Mouse (Mus musculus) embryonic facial prominence, embryonic 11.5 days (tissue): ENCODE results near the gene Exoc6. TPM values are rescaled to one million over a fixed set of nuclear protein-coding genes. Genes with fewer than 3 reads are reported as not detected.

Source experiments
- ATAC-seq: fragments of 200-750 bp; cut with Nextera tagmentation; replicated peaks from 2 replicates; pipeline ENCODE4 v1.8.0; 2017; ENCODE audit warnings: low read depth; ENCODE audit not compliant: insufficient number of reproducible peaks, low FRiP score, low TSS enrichment
- DNase-seq: peaks from one replicate; pipeline ENCODE4 v3.0.0-alpha.2; 2015; ENCODE audit warnings: low spot score
- H3K27ac ChIP-seq: fragments of 300-500 bp; sonication (generic); replicated peaks from 2 replicates; pipeline ENCODE4 v1.5.1; 2014; ENCODE audit warnings: mild to moderate bottlenecking, low read depth, low read length, control low read depth
- H3K27me3 ChIP-seq: fragments of 300-500 bp; sonication (generic); 2 replicates; pipeline ENCODE4 v1.6.1; 2014; ENCODE audit warnings: mild to moderate bottlenecking, low read length, moderate library complexity, mixed read lengths; ENCODE audit not compliant: control insufficient read depth, insufficient read depth
- H3K36me3 ChIP-seq: fragments of 300-500 bp; sonication (generic); replicated peaks from 2 replicates; pipeline ENCODE4 v1.6.1; 2014; ENCODE audit warnings: low read depth, mild to moderate bottlenecking, low read length, moderate library complexity, mixed read lengths; ENCODE audit not compliant: control insufficient read depth, insufficient read depth
- H3K4me1 ChIP-seq: fragments of 300-500 bp; sonication (generic); 2 replicates; pipeline ENCODE4 v1.6.1; 2014; ENCODE audit warnings: low read length, mixed read lengths; ENCODE audit not compliant: control insufficient read depth, insufficient read depth
- H3K4me2 ChIP-seq: fragments of 300-500 bp; sonication (generic); 2 replicates; pipeline ENCODE4 v1.6.1; 2014; ENCODE audit warnings: low read depth, mild to moderate bottlenecking, control low read depth, low read length, moderate library complexity
- H3K4me3 ChIP-seq: fragments of 300-500 bp; sonication (generic); 2 replicates; pipeline ENCODE4 v1.5.1; 2014; ENCODE audit warnings: low read depth, low read length, control low read depth
- H3K9ac ChIP-seq: fragments of 300-500 bp; sonication (generic); replicated peaks from 2 replicates; pipeline ENCODE4 v1.6.1; 2014; ENCODE audit warnings: mild to moderate bottlenecking, control low read depth, low read length
- H3K9me3 ChIP-seq: fragments of 300-500 bp; sonication (generic); replicated peaks from 2 replicates; pipeline ENCODE4 v1.6.1; 2016; ENCODE audit warnings: mild to moderate bottlenecking, low read length, inconsistent platforms, mixed read lengths; ENCODE audit not compliant: control insufficient read depth
- WGBS: fragments of 180-500 bp; shearing (Covaris S2); extraction: QIAGEN DNeasy Blood & Tissue Kit; methylation state at CpG from one replicate; pipeline ENCODE4 v1.1.7; 2014; 5-methylcytosine and 5-hydroxymethylcytosine counted together
- polyA plus RNA-seq: library from polyadenylated mRNA; unstranded; fragments of >200 nt; fragmentation: Nextera tagmentation; extraction: Ambion mirVana; gene quantifications from 2 replicates; pipeline ENCODE4 v1.2.1, GENCODE M21; 2014

The Exoc6 gene
- polyA plus RNA-seq, 1 experiment from 2014 or later = 10.3 TPM

- Histone ChIP-seq H3K4me1 (peaks cover 9% of the 10 kb centered on the region), H3K36me3 (no peaks in the 10 kb centered on the region), H3K9ac (no peak overlapping the region), H3K4me3 (no peak overlapping the region), H3K27me3 (peaks cover 95% of the 10 kb centered on the region), H3K4me2 (no peak overlapping the region), H3K27ac (no peak overlapping the region), H3K9me3 (no peaks in the 10 kb centered on the region)
- ATAC-seq = no peak
- DNase-seq = no peak
- WGBS = 41% methylated on average over 5 of the region's 5 CpGs
Observed at GRCm38 (mm10) chr19:37689478-37689877, 139.3 kb downstream of the Exoc6 start.

GRCm38 (mm10) chr19:37690716-37691115 is 140.5 kb downstream of the Exoc6 start:
- peak overlapping the region; percentile 2; the same call in 1 of the 2 replicates for H3K4me3 ChIP-seq
- peaks cover 95% of the 10 kb centered on the region for H3K27me3 ChIP-seq
- H3K27ac ChIP-seq = no peak overlapping the region
- DNase-seq (peak; percentile 58), ATAC-seq (no peak)
- H3K36me3 ChIP-seq = no peaks in the 10 kb centered on the region
- no peak overlapping the region for H3K9ac ChIP-seq
- H3K4me1 ChIP-seq = peaks cover 8% of the 10 kb centered on the region
- 3% methylated on average over 29 of the region's 29 CpGs for WGBS
- 0 out of 2 replicates have a peak overlapping the region, but pooled peaks have one; percentile 5 for H3K4me2 ChIP-seq
- H3K9me3 ChIP-seq = no peaks in the 10 kb centered on the region

GRCm38 (mm10) chr19:37692879-37693278 is 142.7 kb downstream of the Exoc6 start:
- H3K36me3 ChIP-seq = no peaks in the 10 kb centered on the region
- ATAC-seq (0 out of 2 replicates have a peak, but pooled peaks have one; percentile 16), DNase-seq (peak; percentile 72)
- peak overlapping the region; percentile 36 for H3K4me3 ChIP-seq
- H3K9ac ChIP-seq = peak overlapping the region; percentile 47; the same call in 1 of the 2 replicates
- under 1% methylated on average over 40 of the region's 40 CpGs for WGBS
- H3K9me3 ChIP-seq = no peaks in the 10 kb centered on the region
- no peak overlapping the region for H3K27ac ChIP-seq
- peaks cover 94% of the 10 kb centered on the region for H3K27me3 ChIP-seq
- H3K4me1 ChIP-seq = peaks cover 6% of the 10 kb centered on the region; the same call in 1 of the 2 replicates
- peak overlapping the region; percentile 70 for H3K4me2 ChIP-seq

- peaks cover 8% of the 10 kb centered on the region; the same call in 1 of the 2 replicates for H3K4me1 ChIP-seq
- no peak overlapping the region for H3K9ac ChIP-seq
- no peak overlapping the region for H3K4me3 ChIP-seq
- H3K27ac ChIP-seq = no peak overlapping the region
- H3K36me3 ChIP-seq = no peaks in the 10 kb centered on the region
- H3K9me3 ChIP-seq = no peaks in the 10 kb centered on the region
- H3K4me2 ChIP-seq = no peak overlapping the region
- H3K27me3 ChIP-seq = peaks cover 93% of the 10 kb centered on the region
- ATAC-seq (no peak), DNase-seq (no peak)
- 19% methylated on average over 13 of the region's 13 CpGs for WGBS
Observed at GRCm38 (mm10) chr19:37695146-37695545, 144.9 kb downstream of the Exoc6 start.

GRCm38 (mm10) chr19:37695762-37696602 is 145.8 kb downstream of the Exoc6 start:
- H3K4me1 ChIP-seq = peaks cover 8% of the 10 kb centered on the region; the same call in 1 of the 2 replicates
- H3K4me2 ChIP-seq = peak overlapping the region; percentile 29
- DNase-seq (peak; percentile 30), ATAC-seq (no peak)
- H3K9ac ChIP-seq = no peak overlapping the region
- H3K4me3 ChIP-seq = peak overlapping the region; percentile 8; the same call in 1 of the 2 replicates
- H3K27me3 ChIP-seq = peaks cover 91% of the 10 kb centered on the region
- no peaks in the 10 kb centered on the region for H3K36me3 ChIP-seq
- no peak overlapping the region for H3K27ac ChIP-seq
- no peaks in the 10 kb centered on the region for H3K9me3 ChIP-seq
- 3% methylated on average over 42 of the region's 42 CpGs for WGBS

GRCm38 (mm10) chr19:37696603-37697334 is 146.6 kb downstream of the Exoc6 start:
- Histone ChIP-seq H3K4me2 (peak overlapping the region; percentile 68), H3K27ac (no peak overlapping the region), H3K36me3 (no peaks in the 10 kb centered on the region), H3K9ac (no peak overlapping the region), H3K9me3 (no peaks in the 10 kb centered on the region), H3K4me1 (peaks cover 8% of the 10 kb centered on the region; the same call in 1 of the 2 replicates), H3K4me3 (peak overlapping the region; percentile 34), H3K27me3 (peaks cover 83% of the 10 kb centered on the region)
- WGBS = 2% methylated on average over 22 of the region's 22 CpGs
- DNase-seq (no peak), ATAC-seq (no peak)

GRCm38 (mm10) chr19:37697335-37697636 is 147.1 kb downstream of the Exoc6 start:
- no peak for DNase-seq
- H3K4me3 ChIP-seq = peak overlapping the region; percentile 34
- peaks cover 78% of the 10 kb centered on the region for H3K27me3 ChIP-seq
- H3K4me1 ChIP-seq = peaks cover 8% of the 10 kb centered on the region; the same call in 1 of the 2 replicates
- H3K36me3 ChIP-seq = no peaks in the 10 kb centered on the region
- ATAC-seq = no peak
- WGBS = under 1% methylated on average over 18 of the region's 18 CpGs
- no peak overlapping the region for H3K9ac ChIP-seq
- H3K9me3 ChIP-seq = no peaks in the 10 kb centered on the region
- peak overlapping the region; percentile 68 for H3K4me2 ChIP-seq
- no peak overlapping the region for H3K27ac ChIP-seq
